Mouse (Mus musculus) limb, embryonic 13.5 days (tissue): ENCODE results near the gene Rhebl1. TPM values are rescaled to one million over a fixed set of nuclear protein-coding genes. Genes with fewer than 3 reads are reported as not detected.

ENCODE experiments used
- ATAC-seq: fragments of 200-750 bp; cut with Nextera tagmentation; 2 replicates; pipeline ENCODE4 v1.8.0; 2017; ENCODE audit warnings: low read depth, moderate number of reproducible peaks, moderate TSS enrichment; ENCODE audit not compliant: low FRiP score
- H3K27ac ChIP-seq: fragments of 300-500 bp; sonication (generic); 2 replicates; pipeline ENCODE4 v1.5.1; 2015; ENCODE audit warnings: inconsistent platforms, mild to moderate bottlenecking, moderate library complexity
- H3K27me3 ChIP-seq: fragments of 300-500 bp; sonication (generic); 2 replicates; pipeline ENCODE4 v1.6.1; 2015; ENCODE audit warnings: mild to moderate bottlenecking, inconsistent platforms
- H3K36me3 ChIP-seq: fragments of 300-500 bp; sonication (generic); 2 replicates; pipeline ENCODE4 v1.6.1; 2015; ENCODE audit warnings: inconsistent platforms, mild to moderate bottlenecking, moderate library complexity
- H3K4me1 ChIP-seq: fragments of 300-500 bp; sonication (generic); 2 replicates; pipeline ENCODE4 v1.6.1; 2015; ENCODE audit warnings: inconsistent platforms
- H3K4me2 ChIP-seq: fragments of 300-500 bp; sonication (generic); replicated peaks from 2 replicates; pipeline ENCODE4 v1.6.1; 2015; ENCODE audit warnings: inconsistent platforms, mild to moderate bottlenecking, moderate library complexity
- H3K4me3 ChIP-seq: fragments of 300-500 bp; sonication (generic); 2 replicates; pipeline ENCODE4 v1.5.1; 2015; ENCODE audit warnings: moderate library complexity, mild to moderate bottlenecking, inconsistent platforms
- H3K9ac ChIP-seq: fragments of 300-500 bp; sonication (generic); 2 replicates; pipeline ENCODE4 v1.6.1; 2015; ENCODE audit warnings: mild to moderate bottlenecking, inconsistent platforms
- H3K9me3 ChIP-seq: fragments of 300-500 bp; sonication (generic); 2 replicates; pipeline ENCODE4 v1.6.1; 2016; ENCODE audit warnings: inconsistent platforms
- WGBS: fragments of 180-500 bp; shearing (Covaris S2); methylation state at CpG from one replicate; pipeline ENCODE4 v1.1.7; 2015; 5-methylcytosine and 5-hydroxymethylcytosine counted together
- polyA plus RNA-seq: library from polyadenylated mRNA; unstranded; fragments of >200 nt; fragmentation: Nextera tagmentation; extraction: Ambion mirVana; gene quantifications from 2 replicates; pipeline ENCODE4 v1.2.1, GENCODE M21; 2015

Rhebl1 gene
- polyA plus RNA-seq, 1 experiment from 2014 or later: 18.4 TPM

DNA sequence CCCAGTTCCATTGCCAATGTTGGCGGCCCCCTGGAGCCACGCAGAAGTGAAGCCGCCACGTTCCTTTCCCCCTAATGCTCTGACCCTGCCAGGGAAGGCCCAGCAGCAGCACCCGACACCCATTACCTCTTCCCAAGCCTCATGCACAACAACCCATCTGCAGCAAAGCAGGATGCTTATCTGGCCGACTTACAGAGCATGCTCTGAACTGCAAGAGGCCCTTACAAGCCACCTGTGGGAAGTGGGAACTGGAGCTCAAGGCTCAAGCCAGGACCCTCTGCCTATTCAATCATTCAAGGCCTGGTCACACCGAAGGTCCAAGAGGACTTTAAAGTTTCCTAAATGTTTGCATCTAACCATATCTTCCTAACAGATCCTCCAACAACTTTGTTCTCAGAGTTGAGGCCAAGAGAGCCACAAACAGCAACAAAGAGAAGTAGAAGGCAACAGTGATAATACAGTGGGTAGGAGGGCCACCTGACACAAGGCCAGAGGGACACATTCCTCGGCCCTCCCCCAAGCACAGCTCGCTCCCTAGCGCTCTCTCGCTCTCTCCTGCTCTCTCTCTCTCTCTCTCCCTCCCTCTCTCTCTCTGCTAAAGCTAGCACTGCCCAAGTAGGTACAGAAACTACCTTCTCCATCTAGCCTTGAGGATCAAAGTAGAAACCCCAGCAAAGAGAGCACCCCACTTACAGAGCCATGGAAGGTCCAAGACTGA is 25.8 kb downstream of the Rhebl1 start:
- 31% methylated on average over 11 of the region's 11 CpGs for WGBS

DNA sequence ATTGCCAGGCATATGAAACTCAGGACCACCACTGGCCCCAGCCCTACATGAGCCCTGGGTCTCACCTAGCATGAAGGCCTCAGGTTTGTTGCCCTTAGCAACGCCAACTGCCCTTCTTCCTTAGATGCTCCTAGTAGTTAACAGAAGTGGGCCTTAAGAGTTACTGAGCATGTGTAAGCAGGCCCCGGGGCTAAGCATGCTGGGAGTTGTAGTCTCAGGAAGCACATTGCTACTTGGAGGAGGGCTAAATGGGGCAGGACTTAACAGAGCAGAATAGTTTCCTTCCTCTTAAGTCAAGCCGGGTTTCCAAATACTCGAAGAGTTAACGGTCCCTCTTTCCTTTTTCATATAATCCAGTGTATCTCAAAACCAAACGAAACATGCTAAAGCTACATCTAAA is 27.0 kb downstream of the Rhebl1 start:
- ATAC-seq: no peak
- Histone ChIP-seq H3K4me3 (peak overlapping the region; percentile 98), H3K9ac (peak overlapping the region; percentile 99), H3K36me3 (peaks cover 46% of the 10 kb centered on the region), H3K27ac (peak overlapping the region; percentile 52; the same call in 1 of the 2 replicates), H3K4me2 (peak overlapping the region; percentile 100), H3K27me3 (no peaks in the 10 kb centered on the region), H3K9me3 (no peaks in the 10 kb centered on the region), H3K4me1 (peaks cover 32% of the 10 kb centered on the region)
- WGBS: 71% methylated on average over 6 of the region's 6 CpGs

More for the DNA sequence above, 25.8 kb downstream of the Rhebl1 start:
- H3K27me3 ChIP-seq: no peaks in the 10 kb centered on the region
- peak overlapping the region; percentile 100 for H3K4me2 ChIP-seq
- H3K36me3 ChIP-seq: peaks cover 34% of the 10 kb centered on the region
- H3K9me3 ChIP-seq: no peaks in the 10 kb centered on the region
- H3K9ac ChIP-seq: peak overlapping the region; percentile 99
- H3K4me1 ChIP-seq: peaks cover 39% of the 10 kb centered on the region
- H3K4me3 ChIP-seq: peak overlapping the region; percentile 98
- peak overlapping the region; percentile 52; the same call in 1 of the 2 replicates for H3K27ac ChIP-seq
- ATAC-seq: no peak

DNA sequence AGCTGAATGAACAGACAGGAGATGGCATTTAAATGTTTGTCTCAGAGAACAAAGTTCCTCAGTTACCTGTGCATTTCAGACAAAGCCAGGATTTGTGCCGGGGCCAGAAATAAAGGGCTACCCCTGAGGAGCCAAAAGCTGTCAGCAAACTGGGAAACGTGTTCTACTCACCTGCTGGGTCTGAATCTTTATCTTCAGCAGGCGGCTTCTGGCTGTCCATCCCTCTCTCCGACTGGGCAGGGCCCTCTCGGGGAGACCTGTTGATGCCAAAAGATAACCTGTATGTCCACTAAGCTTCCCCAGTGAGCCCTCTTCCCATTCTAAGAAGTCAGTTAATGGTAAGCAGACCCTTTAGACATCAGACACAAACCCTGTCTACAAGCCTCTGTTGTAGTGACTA is 27.8 kb downstream of the Rhebl1 start:
- no peak overlapping the region for H3K4me3 ChIP-seq
- no peak overlapping the region for H3K27ac ChIP-seq
- peaks cover 54% of the 10 kb centered on the region for H3K36me3 ChIP-seq
- WGBS: 86% methylated on average over 5 of the region's 5 CpGs
- no peaks in the 10 kb centered on the region for H3K9me3 ChIP-seq
- ATAC-seq: no peak
- no peaks in the 10 kb centered on the region for H3K27me3 ChIP-seq
- H3K4me1 ChIP-seq: peaks cover 32% of the 10 kb centered on the region
- H3K4me2 ChIP-seq: no peak overlapping the region
- H3K9ac ChIP-seq: no peak overlapping the region

DNA sequence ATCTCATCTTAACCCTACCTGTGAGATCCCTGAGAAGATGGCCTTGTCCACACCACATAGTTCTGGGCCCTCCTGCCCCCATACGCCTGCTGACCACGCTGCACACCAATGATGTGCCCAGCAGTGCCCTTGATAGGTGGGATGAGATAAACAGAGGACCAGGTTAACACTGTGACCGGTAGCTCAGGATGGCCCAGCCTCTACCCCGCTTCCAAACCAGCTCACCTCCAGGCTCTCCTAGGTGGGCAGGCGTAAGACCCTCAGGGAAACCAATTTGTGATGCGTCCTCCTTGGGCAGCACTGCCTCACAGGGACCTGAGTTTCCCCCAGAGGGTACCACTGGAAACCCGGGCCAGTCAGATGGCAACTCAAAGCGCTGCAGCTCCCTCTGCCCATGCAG is 28.6 kb downstream of the Rhebl1 start:
- peaks cover 32% of the 10 kb centered on the region for H3K4me1 ChIP-seq
- no peak overlapping the region for H3K4me2 ChIP-seq
- H3K4me3 ChIP-seq: no peak overlapping the region
- no peak for ATAC-seq
- H3K27ac ChIP-seq: no peak overlapping the region
- H3K27me3 ChIP-seq: no peaks in the 10 kb centered on the region
- no peaks in the 10 kb centered on the region for H3K9me3 ChIP-seq
- H3K9ac ChIP-seq: no peak overlapping the region
- WGBS: 95% methylated on average over 8 of the region's 8 CpGs
- H3K36me3 ChIP-seq: peaks cover 61% of the 10 kb centered on the region

DNA sequence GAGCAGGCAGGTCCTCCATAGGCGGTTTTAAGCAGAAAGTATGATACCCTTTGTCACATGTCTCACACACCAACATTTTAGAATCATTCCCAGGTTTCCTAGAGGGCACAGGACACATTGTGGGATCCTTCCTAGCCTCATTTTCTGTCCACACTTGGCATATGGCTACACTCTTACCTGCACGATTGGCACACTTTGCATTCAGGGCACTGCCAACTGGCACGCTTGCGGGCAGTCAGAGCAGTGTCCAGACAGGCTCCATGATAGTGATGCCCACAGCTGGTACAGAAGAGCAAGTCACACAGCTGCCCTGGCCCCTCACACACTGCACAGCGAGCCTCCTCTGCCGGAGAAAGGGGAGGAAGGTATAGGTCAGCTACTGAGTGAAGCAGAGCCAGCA is 29.4 kb downstream of the Rhebl1 start:
- no peak for ATAC-seq
- H3K9ac ChIP-seq: no peak overlapping the region
- H3K9me3 ChIP-seq: no peaks in the 10 kb centered on the region
- 97% methylated on average over 6 of the region's 6 CpGs for WGBS
- H3K36me3 ChIP-seq: peaks cover 70% of the 10 kb centered on the region
- H3K27me3 ChIP-seq: no peaks in the 10 kb centered on the region
- peaks cover 30% of the 10 kb centered on the region for H3K4me1 ChIP-seq
- H3K27ac ChIP-seq: no peak overlapping the region
- no peak overlapping the region for H3K4me3 ChIP-seq
- no peak overlapping the region for H3K4me2 ChIP-seq

DNA sequence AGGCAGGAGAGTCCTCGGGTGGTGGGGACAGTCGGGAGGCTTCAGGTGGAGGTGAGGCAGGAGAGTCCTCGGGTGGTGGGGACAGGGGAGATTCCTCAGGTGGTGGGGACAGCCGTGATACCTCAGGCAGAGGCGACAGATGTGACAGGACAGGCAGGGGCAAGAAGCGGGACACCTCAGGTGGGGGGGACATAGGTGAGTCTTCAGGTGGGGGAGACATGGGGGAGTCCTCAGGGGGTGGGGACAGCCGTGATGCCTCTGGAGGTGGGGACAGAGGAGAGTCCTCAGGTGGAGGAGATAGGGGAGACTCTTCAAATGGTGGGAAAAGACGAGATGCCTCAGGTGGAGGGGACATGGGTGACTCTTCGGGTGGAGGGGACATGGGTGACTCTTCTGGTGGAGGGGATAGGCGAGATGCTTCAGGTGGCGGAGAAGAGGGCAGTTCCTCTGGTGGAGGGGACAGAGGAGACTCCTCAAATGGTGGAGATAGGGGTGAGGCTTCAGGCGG is 30.8 kb downstream of the Rhebl1 start:
- ATAC-seq: no peak
- H3K36me3 ChIP-seq: peaks cover 84% of the 10 kb centered on the region
- no peak overlapping the region for H3K27ac ChIP-seq
- 89% methylated on average over 12 of the region's 12 CpGs for WGBS
- H3K27me3 ChIP-seq: no peaks in the 10 kb centered on the region
- no peak overlapping the region for H3K9ac ChIP-seq
- peaks cover 15% of the 10 kb centered on the region for H3K4me1 ChIP-seq
- H3K4me2 ChIP-seq: no peak overlapping the region
- no peak overlapping the region for H3K4me3 ChIP-seq
- H3K9me3 ChIP-seq: no peaks in the 10 kb centered on the region

DNA sequence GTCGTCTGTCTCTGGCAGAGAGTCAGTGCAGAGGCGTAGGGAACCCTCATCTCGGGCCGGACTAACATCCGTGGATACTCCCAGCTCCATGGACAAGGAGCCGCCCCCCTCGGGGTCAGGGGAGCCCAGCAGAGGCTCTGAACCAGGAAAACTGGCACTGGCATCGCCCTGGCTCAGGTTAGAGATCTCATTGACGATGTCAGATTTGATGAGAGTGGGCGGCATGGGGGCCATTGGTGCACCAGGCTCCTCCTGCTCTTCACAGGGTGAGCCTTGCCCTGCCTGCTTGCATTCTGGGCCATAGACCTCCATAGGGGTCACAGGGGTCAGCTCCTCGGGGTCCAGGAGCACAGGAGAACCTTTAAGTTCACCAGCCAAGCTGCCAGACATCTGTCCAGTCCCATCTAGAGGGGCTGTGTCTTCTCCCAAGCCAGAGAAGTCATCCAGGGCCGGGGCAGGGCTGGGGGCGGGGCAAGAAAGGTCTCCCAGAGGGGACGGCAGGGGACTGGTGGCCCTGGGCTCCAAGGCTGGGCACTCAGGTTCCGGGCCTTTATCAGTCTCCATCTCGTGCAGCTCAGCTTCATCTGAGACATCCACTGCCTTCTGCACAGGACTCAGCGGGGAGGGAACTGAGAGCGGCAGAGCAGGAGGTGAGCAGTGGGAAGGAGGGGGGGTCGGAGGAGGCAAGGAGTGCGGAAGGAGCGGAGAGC is 32.5 kb downstream of the Rhebl1 start:
- H3K4me3 ChIP-seq: no peak overlapping the region

DNA sequence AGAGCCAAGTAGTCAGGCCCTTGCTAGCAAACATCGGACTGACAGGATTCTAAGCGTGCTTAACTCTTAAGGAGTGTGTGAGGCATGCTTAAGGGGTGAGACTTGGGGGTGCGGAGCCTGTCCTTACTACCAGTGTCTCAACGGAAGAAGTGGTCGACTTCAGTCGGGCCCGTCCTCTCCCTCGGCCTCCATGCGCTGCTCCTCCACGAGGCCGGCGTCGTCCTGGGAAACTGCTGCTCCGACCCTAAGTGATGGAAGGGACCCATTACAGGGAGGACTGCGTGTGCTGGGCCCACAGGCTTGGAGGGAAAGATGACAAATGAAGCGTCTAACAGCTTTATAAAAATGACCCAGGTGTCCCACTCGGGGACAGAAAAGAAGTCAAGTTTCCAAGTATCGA is 33.4 kb downstream of the Rhebl1 start:
- no peak overlapping the region for H3K4me3 ChIP-seq
- peaks cover 100% of the 10 kb centered on the region for H3K36me3 ChIP-seq
- no peak overlapping the region for H3K27ac ChIP-seq
- no peak overlapping the region for H3K4me2 ChIP-seq
- 94% methylated on average over 18 of the region's 18 CpGs for WGBS
- no peak overlapping the region for H3K9ac ChIP-seq
- no peak for ATAC-seq
- H3K9me3 ChIP-seq: no peaks in the 10 kb centered on the region
- no peaks in the 10 kb centered on the region for H3K27me3 ChIP-seq
- H3K4me1 ChIP-seq: no peaks in the 10 kb centered on the region

More for the DNA sequence above, 32.5 kb downstream of the Rhebl1 start:
- Histone ChIP-seq H3K27ac (no peak overlapping the region), H3K4me2 (no peak overlapping the region), H3K9me3 (no peaks in the 10 kb centered on the region), H3K36me3 (peaks cover 100% of the 10 kb centered on the region), H3K4me1 (no peaks in the 10 kb centered on the region), H3K27me3 (no peaks in the 10 kb centered on the region), H3K9ac (no peak overlapping the region)
- no peak for ATAC-seq
- 87% methylated on average over 21 of the region's 21 CpGs for WGBS

DNA sequence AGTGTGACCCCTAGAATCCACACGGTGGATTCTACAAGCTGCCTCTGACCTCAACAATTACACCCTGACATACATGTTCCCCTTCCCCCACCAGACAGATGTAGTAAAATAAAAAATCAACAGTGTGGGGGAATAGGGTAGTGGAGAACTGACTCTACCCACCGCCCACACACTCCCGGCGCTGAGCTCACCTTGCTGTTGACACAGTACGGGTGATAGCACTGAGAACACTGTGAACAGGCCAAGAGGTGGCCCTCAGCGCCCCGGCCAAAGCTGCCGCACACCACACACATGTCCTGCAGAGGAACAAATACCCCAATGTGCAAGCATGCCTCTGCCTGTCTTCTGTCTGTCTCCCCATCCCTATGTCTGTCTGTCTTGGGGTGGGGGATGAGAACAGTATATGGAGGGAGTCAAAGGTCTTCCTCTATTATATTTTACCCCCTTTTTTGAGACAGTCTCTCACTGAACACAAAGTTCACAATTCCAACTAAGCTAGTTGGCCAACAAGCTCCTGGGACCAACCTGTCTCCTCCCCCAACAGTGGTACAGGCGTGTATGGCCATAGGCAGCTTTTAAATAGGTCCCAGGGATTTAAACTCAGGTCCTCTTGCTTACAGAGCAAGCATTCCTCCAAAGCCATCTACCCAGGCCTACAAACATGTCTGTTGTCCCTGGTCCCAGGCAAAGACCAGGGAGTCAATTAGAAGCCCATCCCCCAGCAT is 34.9 kb downstream of the Rhebl1 start:
- peaks cover 100% of the 10 kb centered on the region for H3K36me3 ChIP-seq
- WGBS: 88% methylated on average over 9 of the region's 9 CpGs
- H3K4me3 ChIP-seq: no peak overlapping the region
- H3K27me3 ChIP-seq: no peaks in the 10 kb centered on the region
- no peak overlapping the region for H3K4me2 ChIP-seq
- no peaks in the 10 kb centered on the region for H3K4me1 ChIP-seq
- no peak for ATAC-seq
- no peaks in the 10 kb centered on the region for H3K9me3 ChIP-seq
- no peak overlapping the region for H3K27ac ChIP-seq
- H3K9ac ChIP-seq: no peak overlapping the region

DNA sequence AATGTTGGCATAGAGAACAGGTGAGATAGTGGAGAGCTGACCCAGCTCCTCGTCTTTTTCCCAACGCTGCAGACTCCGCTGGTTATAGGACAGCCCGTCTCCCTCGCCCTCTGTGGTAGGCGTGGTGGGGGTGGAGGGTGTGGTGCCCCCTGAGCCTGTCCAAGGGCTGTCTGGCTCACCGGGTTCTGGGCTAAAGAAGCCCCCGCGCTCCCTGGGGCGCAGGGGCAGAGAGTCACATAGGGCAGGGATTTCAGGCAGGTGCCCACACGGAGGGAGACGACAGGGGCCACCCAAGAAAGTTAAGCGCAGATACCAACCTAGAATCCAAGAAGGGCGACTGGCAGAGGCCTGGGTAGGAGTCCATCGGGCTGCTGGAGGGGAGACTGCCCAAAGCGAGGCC is 40.1 kb downstream of the Rhebl1 start:
- no peak for ATAC-seq
- H3K4me2 ChIP-seq: no peak overlapping the region
- no peaks in the 10 kb centered on the region for H3K27me3 ChIP-seq
- H3K27ac ChIP-seq: no peak overlapping the region
- 92% methylated on average over 16 of the region's 16 CpGs for WGBS
- no peaks in the 10 kb centered on the region for H3K9me3 ChIP-seq
- no peaks in the 10 kb centered on the region for H3K4me1 ChIP-seq
- H3K4me3 ChIP-seq: no peak overlapping the region
- H3K9ac ChIP-seq: no peak overlapping the region
- H3K36me3 ChIP-seq: peaks cover 100% of the 10 kb centered on the region

DNA sequence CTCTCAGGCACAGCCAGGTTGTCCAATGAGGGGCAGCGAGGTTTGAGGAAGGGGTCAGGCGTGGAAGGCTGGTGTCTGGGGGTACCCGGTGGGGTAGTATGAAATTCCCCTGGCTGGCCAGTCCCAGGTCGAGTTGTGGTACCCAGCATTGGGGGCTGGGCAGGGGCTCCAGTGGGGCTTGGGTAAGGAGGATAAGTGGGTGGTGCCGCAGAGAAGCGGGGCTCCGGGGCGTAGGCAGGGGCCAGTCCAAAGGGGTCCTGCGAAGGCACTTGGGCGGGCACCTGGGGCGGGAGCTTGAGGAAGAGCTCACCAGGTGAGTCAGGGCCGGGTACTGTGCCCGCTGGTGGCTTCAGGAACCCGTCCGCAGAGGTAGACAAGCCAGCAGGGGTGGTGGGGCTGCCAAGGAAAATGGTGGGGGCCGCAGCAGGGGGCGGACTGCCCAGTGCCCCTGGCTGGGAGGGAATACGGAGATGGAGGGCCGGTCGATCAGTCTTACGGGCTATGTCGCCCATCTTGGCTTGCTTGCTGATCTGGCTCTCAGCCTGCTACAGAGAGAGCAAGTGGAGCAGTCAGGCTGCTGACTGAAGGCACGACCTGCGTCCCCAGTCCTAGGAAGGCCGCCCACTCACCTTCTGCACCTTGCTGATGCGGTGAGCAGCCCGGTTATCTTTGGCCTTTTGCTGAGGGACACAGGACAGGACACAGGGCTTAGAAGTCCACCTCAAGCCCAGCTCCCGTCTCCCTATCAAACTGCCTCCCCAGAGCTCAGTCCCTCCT is 41.0 kb downstream of the Rhebl1 start:
- WGBS: 91% methylated on average over 28 of the region's 28 CpGs
- no peak overlapping the region for H3K4me2 ChIP-seq

More for the DNA sequence above, 41.0 kb downstream of the Rhebl1 start:
- Histone ChIP-seq H3K27ac (no peak overlapping the region), H3K9me3 (no peaks in the 10 kb centered on the region), H3K4me1 (no peaks in the 10 kb centered on the region), H3K27me3 (no peaks in the 10 kb centered on the region), H3K9ac (no peak overlapping the region), H3K4me3 (no peak overlapping the region), H3K36me3 (peaks cover 100% of the 10 kb centered on the region)
- no peak for ATAC-seq
